Mouse (Mus musculus) lung, adult 2 months (tissue): ENCODE results near the gene Olfr1367.

ENCODE experiments used
- CTCF ChIP-seq: fragments of 200-500 bp; IDR thresholded peaks from 2 replicates; pipeline ENCODE4 v1.5.1; 2011; ENCODE audit warnings: mild to moderate bottlenecking, low read length, control low read depth; ENCODE audit not compliant: insufficient read depth
- POLR2A ChIP-seq: fragments of 200-500 bp; IDR thresholded peaks from 2 replicates; pipeline ENCODE4 v1.6.1; 2011; ENCODE audit warnings: low read depth, mild to moderate bottlenecking, control low read depth, low read length, borderline replicate concordance; ENCODE audit errors: extremely low read depth

- TF ChIP-seq CTCF (no peak), POLR2A (no peak)
Measured at GRCm38 (mm10) chr13:21327424-21327823, 19.3 kb upstream of the Olfr1367 start.
